Mouse (Mus musculus) brain, embryonic 14.5 days (tissue): ENCODE results near the gene Rftn1.

ENCODE experiments used
- CTCF ChIP-seq: fragments of 200-500 bp; IDR thresholded peaks from 2 replicates; pipeline ENCODE4 v1.5.1; 2012; ENCODE audit warnings: inconsistent platforms, mild to moderate bottlenecking, moderate library complexity, borderline replicate concordance; ENCODE audit not compliant: insufficient read depth, insufficient read length; ENCODE audit errors: extremely low read depth
- POLR2A ChIP-seq: fragments of 200-500 bp; IDR thresholded peaks from 2 replicates; pipeline ENCODE4 v1.6.1; 2012; ENCODE audit warnings: mild to moderate bottlenecking, inconsistent platforms, borderline replicate concordance; ENCODE audit not compliant: poor library complexity, insufficient read depth, insufficient read length, severe bottlenecking; ENCODE audit errors: extremely low read depth

GRCm38 (mm10) chr17:50199075-50199850 is 8.8 kb upstream of the Rftn1 start:
- TF ChIP-seq CTCF (no peak), POLR2A (no peak)
